Mouse (Mus musculus) erythroid progenitor cell, adult 5-6 weeks (primary cell): ENCODE measurements around the gene C8a. TPM values are rescaled to one million over a fixed set of nuclear protein-coding genes. Genes with fewer than 3 reads are reported as not detected.

Source experiments
- ATAC-seq: replicated peaks from 2 replicates; pipeline ENCODE4 v1.8.0; 2016; ENCODE audit warnings: moderate number of reproducible peaks, mild to moderate bottlenecking, moderate TSS enrichment, inconsistent platforms; ENCODE audit not compliant: poor library complexity, low FRiP score, severe bottlenecking
- total RNA-seq, 2 experiments: library from RNA; stranded (forward) in 1 of 2; stranded (reverse) in 1 of 2; fragments of 150-400 nt in 1 of 2; fragments of 186-747, 209-891 nt in 1 of 2; gene quantifications; 2 replicates each; pipeline versions ENCODE4 v1.2.3 to v1.2.4; 2015 to 2017; ENCODE audit warnings: low replicate concordance in 2 of 2

Gene C8a
- total RNA-seq, 2 experiments from 2014 or later = not detected

GRCm38 (mm10) chr4:104855216-104855615 lies 21.0 kb downstream of the C8a start:
- no peak for ATAC-seq

DNA sequence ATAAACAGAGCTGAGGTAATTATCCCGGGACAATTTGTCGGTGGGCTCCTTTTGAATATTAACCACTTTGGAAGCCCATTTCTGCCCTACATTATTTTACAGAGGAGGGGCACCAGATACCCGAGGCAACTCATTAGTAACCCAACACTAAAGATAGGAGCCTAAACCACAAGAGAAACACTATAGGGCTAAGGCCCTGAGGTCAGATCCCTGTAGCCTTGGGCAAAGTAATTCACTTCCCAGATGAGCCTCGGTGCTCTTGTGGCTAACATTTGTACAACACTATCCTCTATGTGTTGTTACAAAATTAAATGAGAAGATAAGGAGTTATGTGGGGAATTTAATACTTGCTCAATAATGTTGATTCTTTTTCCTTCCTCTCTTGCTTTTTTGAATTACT lies 32.7 kb downstream of the C8a start:
- no peak for ATAC-seq

DNA sequence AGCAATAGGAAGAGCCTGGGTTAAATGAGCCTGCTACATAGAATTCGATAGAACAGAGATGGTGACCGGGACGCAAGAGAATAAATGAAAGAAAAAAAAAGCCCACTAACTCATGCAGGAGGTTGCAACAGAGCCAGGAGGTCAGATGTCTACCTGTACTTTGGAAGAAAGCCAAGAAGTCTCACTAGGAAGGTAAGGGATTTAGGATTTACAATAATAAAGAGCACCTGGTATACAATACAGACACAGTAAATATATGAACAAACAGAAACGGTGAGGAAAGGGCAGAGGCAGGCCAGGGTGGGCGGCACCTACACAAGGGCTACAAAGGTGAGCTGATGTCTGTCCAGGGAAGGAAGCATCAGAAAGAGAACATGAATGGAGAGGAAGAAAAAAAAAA lies 34.0 kb downstream of the C8a start:
- no peak for ATAC-seq

GRCm38 (mm10) chr4:104838342-104838741 lies 37.9 kb downstream of the C8a start:
- no peak for ATAC-seq

- ATAC-seq = no peak
These were observed 41.1 kb downstream of the C8a start for GRCm38 (mm10) chr4:104835096-104835495.

DNA sequence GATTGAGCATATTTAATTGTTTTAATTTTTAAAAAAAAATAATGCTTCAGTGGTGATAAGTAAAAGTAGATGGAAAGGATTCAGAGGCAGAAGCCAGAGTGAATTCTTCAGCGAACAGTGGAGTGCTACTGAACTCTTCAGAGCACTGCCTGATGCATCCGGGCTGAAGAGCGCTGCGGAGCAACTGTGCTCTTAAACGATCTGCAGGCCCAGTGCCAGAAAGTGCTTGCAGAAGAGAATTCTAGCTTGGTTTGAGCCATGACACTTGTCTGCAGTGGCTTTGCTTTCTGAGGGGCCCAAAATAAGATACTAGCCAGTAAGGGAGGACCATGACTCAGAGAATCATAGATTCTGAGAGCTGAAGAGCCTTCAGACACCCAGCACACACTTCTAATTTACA lies 47.3 kb downstream of the C8a start:
- ATAC-seq = no peak

DNA sequence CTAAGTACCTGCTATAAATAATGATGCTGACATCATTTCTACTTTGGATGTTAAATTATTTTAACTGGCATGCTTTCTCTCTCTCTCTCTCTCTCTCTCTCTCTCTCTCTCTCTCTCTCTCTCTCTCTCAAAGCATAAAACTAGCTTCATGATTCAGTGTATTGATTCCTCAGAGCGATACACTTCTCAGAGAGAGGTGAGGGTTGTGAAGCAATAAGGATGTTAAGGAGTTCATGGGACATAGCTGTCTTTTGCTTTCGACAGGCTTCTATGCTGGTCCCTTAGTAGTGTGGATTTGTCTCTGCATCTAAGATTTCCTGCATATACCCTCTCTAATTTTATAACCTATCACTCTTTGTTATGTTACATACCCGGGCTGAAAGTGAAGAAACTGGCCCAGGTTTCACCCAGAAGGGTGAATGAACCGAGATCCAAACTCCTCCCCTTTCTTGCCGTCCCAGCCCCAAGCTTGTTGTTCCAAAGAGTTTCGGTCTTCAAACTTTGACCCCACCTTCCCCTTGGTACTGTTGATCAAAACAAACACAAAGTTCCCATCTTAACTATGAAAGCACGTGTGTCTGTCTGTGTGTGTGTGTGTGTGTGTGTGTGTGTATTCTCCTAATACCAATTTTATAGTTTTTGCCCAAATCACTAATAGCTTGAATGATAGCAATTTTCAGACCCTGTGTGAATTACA lies 51.7 kb downstream of the C8a start:
- no peak for ATAC-seq

- no peak for ATAC-seq
These were observed 52.5 kb downstream of the C8a start for GRCm38 (mm10) chr4:104823597-104824101.

- no peak for ATAC-seq
These were observed 56.3 kb downstream of the C8a start for GRCm38 (mm10) chr4:104819891-104820290.

DNA sequence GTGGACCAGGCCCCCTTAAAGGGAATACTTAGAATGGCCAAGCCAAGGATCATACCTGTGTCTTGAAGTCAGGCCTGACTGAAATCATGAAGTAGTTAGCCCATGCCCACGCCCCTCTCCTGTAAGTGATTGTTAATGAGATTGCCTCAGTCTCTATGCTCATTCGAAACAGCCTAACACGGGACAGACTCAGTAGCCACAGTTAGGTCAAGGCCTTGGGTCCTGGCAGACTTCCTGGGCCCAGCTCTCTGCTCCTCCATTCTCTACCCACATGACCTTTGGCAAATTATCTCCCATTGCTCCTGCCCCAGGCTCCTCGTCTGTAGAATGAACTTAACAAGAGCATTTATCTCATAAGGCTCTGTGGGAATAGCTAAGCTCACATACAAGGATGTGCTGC lies 57.2 kb downstream of the C8a start:
- ATAC-seq = no peak

DNA sequence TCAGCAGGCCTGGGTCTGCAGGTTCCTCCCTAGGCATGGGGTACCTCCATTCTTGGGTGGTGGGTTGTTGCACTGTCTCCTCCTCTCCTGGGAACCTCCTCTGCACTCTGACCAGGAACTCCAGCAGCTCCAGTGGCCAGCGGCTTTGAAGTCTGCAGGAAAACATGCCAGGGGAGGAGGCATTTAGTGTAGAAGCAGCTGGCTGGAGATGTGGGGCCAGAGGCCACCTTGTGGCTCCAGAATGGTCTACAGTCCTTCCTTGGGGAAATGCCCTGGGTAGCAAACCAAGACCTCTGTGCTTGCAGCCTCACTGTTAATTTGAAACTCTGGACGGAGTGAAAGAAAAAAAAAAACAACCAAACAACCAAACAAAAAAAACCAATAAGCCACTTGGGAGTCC lies 58.7 kb downstream of the C8a start:
- no peak for ATAC-seq

GRCm38 (mm10) chr4:104816519-104817232 lies 59.5 kb downstream of the C8a start:
- no peak for ATAC-seq

- ATAC-seq = no peak
These were observed 62.6 kb downstream of the C8a start for GRCm38 (mm10) chr4:104813617-104814016.

DNA sequence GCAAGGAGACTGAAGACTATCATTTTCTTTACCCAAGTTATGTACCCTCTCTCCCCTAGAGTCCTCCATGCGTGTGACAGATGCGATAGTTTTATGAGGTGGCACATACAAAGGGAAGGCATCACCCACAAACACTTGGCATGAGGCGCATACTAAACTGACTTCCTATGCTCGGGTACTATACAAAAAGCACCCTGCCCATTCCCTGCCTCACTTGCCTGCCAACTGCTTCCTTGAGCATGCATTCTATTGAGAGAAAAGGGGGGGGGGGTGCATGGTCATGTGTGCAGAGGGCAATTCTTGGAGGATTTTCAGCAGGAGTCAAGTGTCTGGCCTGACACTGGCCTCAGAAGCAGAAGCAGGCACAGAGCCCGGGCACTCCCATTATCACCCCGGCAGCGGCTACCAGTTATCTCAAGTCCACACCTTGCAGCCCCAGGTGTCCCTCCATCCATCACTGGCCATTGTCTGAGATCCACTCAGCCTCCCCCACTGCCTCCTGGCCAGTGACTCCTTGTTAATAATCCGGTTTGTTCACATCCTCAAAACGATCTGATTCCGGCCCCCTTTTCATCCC lies 65.4 kb downstream of the C8a start:
- ATAC-seq = no peak

- no peak for ATAC-seq
These were observed 70.6 kb downstream of the C8a start for GRCm38 (mm10) chr4:104805414-104806257.

DNA sequence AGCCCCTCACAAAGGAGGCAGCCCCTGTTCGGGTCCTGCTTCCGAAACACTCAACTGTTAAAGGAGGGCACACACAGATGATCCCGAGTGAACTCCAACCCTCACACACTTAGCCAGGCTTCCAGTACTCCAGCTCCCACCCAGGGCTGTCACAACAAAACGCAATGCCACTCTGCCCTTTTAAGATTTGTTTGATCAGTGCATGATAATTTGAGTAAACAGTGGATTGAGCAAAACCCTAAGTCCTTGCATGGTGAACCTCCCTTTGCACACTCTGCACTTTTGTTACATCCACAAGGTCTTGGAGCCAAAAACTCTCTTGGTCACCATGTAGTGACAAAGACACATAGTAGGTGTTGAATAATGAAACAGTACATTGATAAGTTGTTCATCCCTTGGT lies 72.1 kb downstream of the C8a start:
- no peak for ATAC-seq

DNA sequence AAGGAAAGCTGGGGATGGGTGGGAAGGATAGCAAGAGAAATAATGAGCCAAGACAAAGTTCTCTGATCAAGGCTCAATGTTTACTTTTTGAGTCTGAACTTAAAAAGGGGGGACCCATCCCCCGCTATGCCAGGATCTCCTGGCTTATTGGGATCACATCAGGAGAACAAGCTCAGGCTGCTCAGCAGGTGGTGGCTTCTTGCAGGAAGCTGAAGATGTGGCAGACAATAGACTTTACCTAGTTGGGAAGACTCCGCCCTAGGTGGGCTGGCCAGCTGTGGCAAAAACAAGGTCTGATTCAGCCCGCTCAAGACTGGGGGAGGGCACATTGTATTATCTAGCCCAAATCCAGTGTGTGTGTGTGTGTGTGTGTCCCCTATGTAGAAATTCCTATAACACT lies 74.6 kb downstream of the C8a start:
- ATAC-seq = no peak

DNA sequence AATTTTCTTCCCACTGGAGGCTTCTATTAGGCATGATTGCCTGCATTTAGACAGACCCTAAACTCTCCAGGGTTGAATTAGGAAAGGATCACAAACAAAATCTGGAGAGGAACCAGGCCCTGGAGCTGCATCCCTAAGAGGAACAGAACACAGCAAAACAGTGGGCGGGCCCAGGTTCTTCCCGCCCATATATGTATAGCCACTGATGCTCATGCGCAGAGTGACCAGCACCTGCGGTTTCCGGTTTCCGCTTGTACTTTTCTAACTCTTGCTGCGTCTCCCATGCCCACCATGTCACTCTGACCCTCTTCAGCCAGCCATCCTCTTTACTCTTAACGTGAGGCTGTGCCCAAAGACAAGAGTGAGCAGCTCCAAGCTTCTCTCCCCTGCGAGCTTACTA lies 77.2 kb downstream of the C8a start:
- no peak for ATAC-seq

GRCm38 (mm10) chr4:104792111-104792510 lies 84.1 kb downstream of the C8a start:
- no peak for ATAC-seq

DNA sequence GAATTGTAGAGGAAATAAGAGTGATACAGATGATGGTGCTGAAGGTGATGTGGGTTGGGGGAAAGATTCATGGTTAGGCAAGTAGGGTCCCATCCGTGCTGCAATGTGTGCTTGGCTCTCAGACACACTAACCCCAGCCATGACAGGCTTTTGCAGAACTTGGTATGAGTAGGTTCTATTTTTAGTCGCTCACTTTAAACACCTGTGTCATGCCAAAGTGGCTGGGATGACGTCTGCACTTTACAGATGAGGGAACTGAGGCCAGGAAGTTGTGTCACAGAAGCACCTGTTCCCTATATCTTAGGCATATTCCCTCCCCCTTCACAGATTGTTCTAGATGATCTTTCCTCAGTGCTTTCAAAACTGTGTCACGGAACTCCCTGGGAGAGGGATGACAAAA lies 93.9 kb downstream of the C8a start:
- no peak for ATAC-seq
